Mouse (Mus musculus) embryonic fibroblast, embryonic 13.5 days (primary cell): ENCODE data around the gene Rpl15. TPM values are rescaled to one million over a fixed set of nuclear protein-coding genes. Genes with fewer than 3 reads are reported as not detected.
A peak's percentile ranks its signal among the peaks of the same experiment; 100 is the strongest.
"Not testable (repeated sequence)": the region's sequence is repeated elsewhere in the genome, so short reads cannot be mapped to it uniquely, and the experiment has no call there.

Source experiments
- H3K27ac ChIP-seq: 2 replicates; pipeline ENCODE4 v1.5.1; 2012; ENCODE audit warnings: low read length, control low read depth, inconsistent platforms; ENCODE audit not compliant: insufficient read depth
- H3K4me1 ChIP-seq: 2 replicates; pipeline ENCODE4 v1.6.1; 2011; ENCODE audit warnings: low read length; ENCODE audit not compliant: control insufficient read depth, insufficient read depth
- H3K4me3 ChIP-seq: 2 replicates; pipeline ENCODE4 v1.5.1; 2011; ENCODE audit warnings: mild to moderate bottlenecking, control low read depth, low read length; ENCODE audit not compliant: insufficient read depth
- CTCF ChIP-seq: IDR thresholded peaks from 2 replicates; pipeline ENCODE4 v1.5.1; 2011; ENCODE audit warnings: mild to moderate bottlenecking, control low read depth, low read length, moderate library complexity, borderline replicate concordance; ENCODE audit not compliant: insufficient read depth
- POLR2A ChIP-seq: IDR thresholded peaks from 2 replicates; pipeline ENCODE4 v1.6.1; 2011; ENCODE audit warnings: low read depth, mild to moderate bottlenecking, control low read depth, low read length, moderate library complexity
- polyA plus RNA-seq: library from polyadenylated mRNA; stranded (reverse); fragments of >200 nt; gene quantifications from 2 replicates; pipeline ENCODE4 v1.2.4, GENCODE M21; 2011; ENCODE audit warnings: low read depth; ENCODE audit not compliant: missing spikeins, insufficient read length

Gene Rpl15
- polyA plus RNA-seq, 1 experiment: 799 TPM

GRCm38 (mm10) chr14:18263427-18263826 lies 7.8 kb downstream of the Rpl15 start:
- no peaks in the 10 kb centered on the region for H3K4me1 ChIP-seq
- H3K27ac ChIP-seq: no peak overlapping the region
- no peak for TF ChIP-seq POLR2A
- TF ChIP-seq CTCF: no peak
- H3K4me3 ChIP-seq: no peak overlapping the region

GRCm38 (mm10) chr14:18261203-18261602 lies 10.0 kb downstream of the Rpl15 start:
- Histone ChIP-seq H3K27ac (no peak overlapping the region), H3K4me1 (no peaks in the 10 kb centered on the region), H3K4me3 (no peak overlapping the region)
- TF ChIP-seq POLR2A (no peak), CTCF (no peak)

- TF ChIP-seq CTCF (no peak), POLR2A (no peak)
- no peak overlapping the region for H3K27ac ChIP-seq
- H3K4me3 ChIP-seq: no peak overlapping the region
- no peaks in the 10 kb centered on the region for H3K4me1 ChIP-seq
Measured at GRCm38 (mm10) chr14:18242638-18243130, 28.5 kb downstream of the Rpl15 start.

GRCm38 (mm10) chr14:18241786-18242185 lies 29.4 kb downstream of the Rpl15 start:
- Histone ChIP-seq H3K4me3 (no peak overlapping the region), H3K27ac (no peak overlapping the region), H3K4me1 (peaks cover 3% of the 10 kb centered on the region; the same call in 1 of the 2 replicates)
- TF ChIP-seq POLR2A (no peak), CTCF (no peak)

GRCm38 (mm10) chr14:18240132-18240531 lies 31.1 kb downstream of the Rpl15 start:
- TF ChIP-seq CTCF (no peak), POLR2A (no peak)
- no peak overlapping the region for H3K27ac ChIP-seq
- no peak overlapping the region for H3K4me3 ChIP-seq
- H3K4me1 ChIP-seq: peaks cover 3% of the 10 kb centered on the region; the same call in 1 of the 2 replicates

- TF ChIP-seq CTCF (no peak), POLR2A (peak; percentile 72)
- Histone ChIP-seq H3K4me3 (peak within 1 kb of the TSS; percentile 59), H3K27ac (peak within 1 kb of the TSS; percentile 76), H3K4me1 (peaks cover 8% of the 10 kb centered on the region; the same call in 1 of the 2 replicates)
Measured at GRCm38 (mm10) chr14:18238750-18239731, 32.1 kb downstream of the Rpl15 start, which contains the start of gene Nr1d2. Gene Nr1d2, minus strand, starts transcription at chr14:18239127.

GRCm38 (mm10) chr14:18238131-18238749 lies 33.0 kb downstream of the Rpl15 start:
- peak overlapping the region; percentile 76 for H3K27ac ChIP-seq
- H3K4me1 ChIP-seq: peaks cover 8% of the 10 kb centered on the region; the same call in 1 of the 2 replicates
- peak overlapping the region; percentile 59 for H3K4me3 ChIP-seq
- TF ChIP-seq CTCF (no peak), POLR2A (peak; percentile 72)

- H3K4me3 ChIP-seq: peak overlapping the region; percentile 26
- peaks cover 8% of the 10 kb centered on the region; the same call in 1 of the 2 replicates for H3K4me1 ChIP-seq
- no peak for TF ChIP-seq POLR2A
- TF ChIP-seq CTCF: no peak
- H3K27ac ChIP-seq: peak overlapping the region; percentile 60
Measured at GRCm38 (mm10) chr14:18237381-18237780, 33.8 kb downstream of the Rpl15 start.

GRCm38 (mm10) chr14:18236496-18237235 lies 34.5 kb downstream of the Rpl15 start:
- H3K4me1 ChIP-seq, H3K4me3 ChIP-seq: not testable (repeated sequence)
- peak overlapping the region; percentile 56 for H3K27ac ChIP-seq
